Mouse (Mus musculus): ENCODE results near the gene Olfr1040. TPM values are rescaled to one million over a fixed set of nuclear protein-coding genes. Genes with fewer than 3 reads are reported as not detected.
"Not testable (repeated sequence)": the region's sequence is repeated elsewhere in the genome, so short reads cannot be mapped to it uniquely, and the experiment has no call there.

The Olfr1040 gene
- polyA plus RNA-seq (2015; fragmentation: Nextera tagmentation; extraction: Ambion mirVana): not detected in 2 replicates

- Histone ChIP-seq H3K27ac (no peak within 1 kb of the TSS), H3K27me3 (no peaks in the 10 kb centered on the region), H3K9me3 (no peaks in the 10 kb centered on the region), H3K4me1 (no peaks in the 10 kb centered on the region), H3K9ac (no peak within 1 kb of the TSS), H3K4me3 (no peak within 1 kb of the TSS), H3K36me3 (no peaks in the 10 kb centered on the region), H3K4me2 (replicated peaks) (no peak within 1 kb of the TSS)
- 74% methylated on average over 1 of the region's 1 CpGs for WGBS
- ATAC-seq (ENCODE audit: low FRiP score, low read depth): no peak
These were observed at the start of gene Olfr1040 for GRCm38 (mm10) chr2:86146632-86147031. Olfr1040 (minus strand) TSS chr2:86146732.

- Histone ChIP-seq H3K4me1 (no peaks in the 10 kb centered on the region), H3K36me3 (no peaks in the 10 kb centered on the region), H3K9me3 (no peaks in the 10 kb centered on the region), H3K27me3 (no peaks in the 10 kb centered on the region), H3K27ac (no peak overlapping the region), H3K4me3 (no peak overlapping the region), H3K9ac (no peak overlapping the region), H3K4me2 (replicated peaks) (no peak overlapping the region)
- WGBS: 47% methylated on average over 1 of the region's 1 CpGs
- no peak for ATAC-seq (ENCODE audit: low FRiP score, low read depth)
These were observed 49.3 kb upstream of the Olfr1040 start for GRCm38 (mm10) chr2:86195863-86196262.

- Histone ChIP-seq H3K27me3 (no peaks in the 10 kb centered on the region), H3K9me3 (no peaks in the 10 kb centered on the region), H3K4me3 (no peak within 1 kb of the TSS), H3K4me1 (no peaks in the 10 kb centered on the region), H3K36me3 (no peaks in the 10 kb centered on the region), H3K9ac (no peak within 1 kb of the TSS), H3K27ac (no peak within 1 kb of the TSS), H3K4me2 (replicated peaks) (no peak within 1 kb of the TSS)
- no peak for ATAC-seq (ENCODE audit: low FRiP score, low read depth)
These were observed 39.1 kb upstream of the Olfr1040 start, which contains the start of gene Olfr52 for GRCm38 (mm10) chr2:86185583-86185982. Olfr52 (minus strand) TSS chr2:86185683.

GRCm38 (mm10) chr2:86179950-86180349 is 33.4 kb upstream of the Olfr1040 start:
- Histone ChIP-seq H3K4me2 (replicated peaks) (no peak overlapping the region), H3K27me3 (no peaks in the 10 kb centered on the region), H3K36me3 (no peaks in the 10 kb centered on the region), H3K4me1 (no peaks in the 10 kb centered on the region), H3K27ac (no peak overlapping the region), H3K4me3 (no peak overlapping the region), H3K9me3 (no peaks in the 10 kb centered on the region), H3K9ac (no peak overlapping the region)
- WGBS: 66% methylated on average over 3 of the region's 3 CpGs
- ATAC-seq (ENCODE audit: low FRiP score, low read depth): no peak

- ATAC-seq (ENCODE audit: low FRiP score, low read depth): no peak
- H3K27ac ChIP-seq: no peak within 1 kb of the TSS
- no peaks in the 10 kb centered on the region for H3K27me3 ChIP-seq
- H3K4me1 ChIP-seq: no peaks in the 10 kb centered on the region
- no peak within 1 kb of the TSS for H3K9ac ChIP-seq
- no peaks in the 10 kb centered on the region for H3K36me3 ChIP-seq
- H3K4me3 ChIP-seq: no peak within 1 kb of the TSS
- H3K4me2 ChIP-seq (replicated peaks): no peak within 1 kb of the TSS
- no peaks in the 10 kb centered on the region for H3K9me3 ChIP-seq
These were observed 31.2 kb upstream of the Olfr1040 start, which contains the start of gene Olfr1044 for GRCm38 (mm10) chr2:86177720-86178119. Olfr1044 (minus strand) TSS chr2:86177820.

- H3K27me3 ChIP-seq; ATAC-seq (ENCODE audit: low FRiP score, low read depth); H3K27ac ChIP-seq; H3K36me3 ChIP-seq; H3K9ac ChIP-seq; H3K9me3 ChIP-seq; H3K4me1 ChIP-seq; H3K4me2 ChIP-seq (replicated peaks); H3K4me3 ChIP-seq: not testable (repeated sequence)
- 89% methylated on average over 7 of the region's 7 CpGs for whole genome bisulfite sequencing
These were observed 28.9 kb upstream of the Olfr1040 start for GRCm38 (mm10) chr2:86175422-86175821.

- WGBS: 95% methylated on average over 2 of the region's 2 CpGs
- no peaks in the 10 kb centered on the region for H3K9me3 ChIP-seq
- no peak within 1 kb of the TSS for H3K4me3 ChIP-seq
- ATAC-seq (ENCODE audit: low FRiP score, low read depth): no peak
- no peaks in the 10 kb centered on the region for H3K36me3 ChIP-seq
- no peak within 1 kb of the TSS for H3K9ac ChIP-seq
- no peaks in the 10 kb centered on the region for H3K4me1 ChIP-seq
- no peak within 1 kb of the TSS for H3K27ac ChIP-seq
- no peaks in the 10 kb centered on the region for H3K27me3 ChIP-seq
- H3K4me2 ChIP-seq (replicated peaks): no peak within 1 kb of the TSS
These were observed 20.9 kb upstream of the Olfr1040 start, which contains the start of gene Olfr1043 for GRCm38 (mm10) chr2:86167422-86167821. Olfr1043 (minus strand) TSS chr2:86167522.

GRCm38 (mm10) chr2:86161738-86162137 is 15.2 kb upstream of the Olfr1040 start, which contains the start of gene Olfr1042:
Olfr1042 (minus strand) TSS chr2:86161838.
- no peaks in the 10 kb centered on the region for H3K9me3 ChIP-seq
- no peaks in the 10 kb centered on the region for H3K4me1 ChIP-seq
- H3K27me3 ChIP-seq: no peaks in the 10 kb centered on the region
- no peak within 1 kb of the TSS for H3K9ac ChIP-seq
- no peak within 1 kb of the TSS for H3K4me2 ChIP-seq (replicated peaks)
- H3K27ac ChIP-seq: no peak within 1 kb of the TSS
- H3K4me3 ChIP-seq: no peak within 1 kb of the TSS
- ATAC-seq (ENCODE audit: low FRiP score, low read depth): no peak
- WGBS: 82% methylated on average over 2 of the region's 2 CpGs
- no peaks in the 10 kb centered on the region for H3K36me3 ChIP-seq

GRCm38 (mm10) chr2:86135828-86136227 is 10.7 kb downstream of the Olfr1040 start, which contains the start of gene Olfr1039:
Olfr1039 (minus strand) TSS chr2:86135928.
- Histone ChIP-seq H3K4me2 (replicated peaks) (no peak within 1 kb of the TSS), H3K9ac (no peak within 1 kb of the TSS), H3K9me3 (no peaks in the 10 kb centered on the region), H3K4me3 (no peak within 1 kb of the TSS), H3K4me1 (no peaks in the 10 kb centered on the region), H3K27me3 (no peaks in the 10 kb centered on the region), H3K36me3 (no peaks in the 10 kb centered on the region), H3K27ac (no peak within 1 kb of the TSS)
- 100% methylated on average over 1 of the region's 1 CpGs for whole genome bisulfite sequencing
- ATAC-seq (ENCODE audit: low FRiP score, low read depth): no peak

Other genes with a start within 250 kb of the Olfr1040 start
- not detected in 2 replicates for gene Olfr1024, start 241.7 kb downstream of the Olfr1040 start, polyA plus RNA-seq (2015; fragmentation: Nextera tagmentation; extraction: Ambion mirVana)
- gene Olfr1025-ps1, start 231.5 kb downstream of the Olfr1040 start, polyA plus RNA-seq (2015; fragmentation: Nextera tagmentation; extraction: Ambion mirVana): not detected in 2 replicates
- gene Olfr1026, start 225.2 kb downstream of the Olfr1040 start, polyA plus RNA-seq (2015; fragmentation: Nextera tagmentation; extraction: Ambion mirVana): not detected in 2 replicates
- gene Olfr1028, start 196.3 kb downstream of the Olfr1040 start, polyA plus RNA-seq (2015; fragmentation: Nextera tagmentation; extraction: Ambion mirVana): not detected in 2 replicates
- gene Olfr1029, start 172.8 kb downstream of the Olfr1040 start, polyA plus RNA-seq (2015; fragmentation: Nextera tagmentation; extraction: Ambion mirVana): not detected in 2 replicates
- not detected in 2 replicates for gene Olfr1030, start 167.5 kb downstream of the Olfr1040 start, polyA plus RNA-seq (2015; fragmentation: Nextera tagmentation; extraction: Ambion mirVana)
- not detected in 2 replicates for gene Olfr1031, start 156.4 kb downstream of the Olfr1040 start, polyA plus RNA-seq (2015; fragmentation: Nextera tagmentation; extraction: Ambion mirVana)
- gene Olfr1032, start 141.2 kb downstream of the Olfr1040 start, polyA plus RNA-seq (2015; fragmentation: Nextera tagmentation; extraction: Ambion mirVana): not detected in 2 replicates
- gene Olfr1033, start 126.1 kb downstream of the Olfr1040 start, polyA plus RNA-seq (2015; fragmentation: Nextera tagmentation; extraction: Ambion mirVana): 0.33 and 0.90 TPM in 2 replicates
- not detected in 2 replicates for gene Olfr1034, start 100.9 kb downstream of the Olfr1040 start, polyA plus RNA-seq (2015; fragmentation: Nextera tagmentation; extraction: Ambion mirVana)
- not detected in 2 replicates for gene Olfr1036, start 72.7 kb downstream of the Olfr1040 start, polyA plus RNA-seq (2015; fragmentation: Nextera tagmentation; extraction: Ambion mirVana)
- gene Olfr1037, start 59.3 kb downstream of the Olfr1040 start, polyA plus RNA-seq (2015; fragmentation: Nextera tagmentation; extraction: Ambion mirVana): not detected in 2 replicates
- not detected in 2 replicates for gene Olfr1039, start 10.8 kb downstream of the Olfr1040 start, polyA plus RNA-seq (2015; fragmentation: Nextera tagmentation; extraction: Ambion mirVana)
- gene Olfr1042, start 15.1 kb upstream of the Olfr1040 start, polyA plus RNA-seq (2015; fragmentation: Nextera tagmentation; extraction: Ambion mirVana): not detected in 2 replicates
- gene Olfr1043, start 20.8 kb upstream of the Olfr1040 start, polyA plus RNA-seq (2015; fragmentation: Nextera tagmentation; extraction: Ambion mirVana): not detected in 2 replicates
- not detected in 2 replicates for gene Olfr1044, start 31.1 kb upstream of the Olfr1040 start, polyA plus RNA-seq (2015; fragmentation: Nextera tagmentation; extraction: Ambion mirVana)
- gene Olfr52, start 39.0 kb upstream of the Olfr1040 start, polyA plus RNA-seq (2015; fragmentation: Nextera tagmentation; extraction: Ambion mirVana): not detected in 2 replicates
- not detected in 2 replicates for gene Olfr1045, start 56.3 kb upstream of the Olfr1040 start, polyA plus RNA-seq (2015; fragmentation: Nextera tagmentation; extraction: Ambion mirVana)
- not detected in 2 replicates for gene Olfr1046, start 72.6 kb upstream of the Olfr1040 start, polyA plus RNA-seq (2015; fragmentation: Nextera tagmentation; extraction: Ambion mirVana)
- gene Olfr1047, start 84.7 kb upstream of the Olfr1040 start, polyA plus RNA-seq (2015; fragmentation: Nextera tagmentation; extraction: Ambion mirVana): not detected in 2 replicates
- gene Olfr1048, start 93.6 kb upstream of the Olfr1040 start, polyA plus RNA-seq (2015; fragmentation: Nextera tagmentation; extraction: Ambion mirVana): not detected in 2 replicates
- not detected in 2 replicates for gene Olfr1049, start 111.6 kb upstream of the Olfr1040 start, polyA plus RNA-seq (2015; fragmentation: Nextera tagmentation; extraction: Ambion mirVana)
- not detected in 2 replicates for gene Olfr1051, start 132.4 kb upstream of the Olfr1040 start, polyA plus RNA-seq (2015; fragmentation: Nextera tagmentation; extraction: Ambion mirVana)
- not detected in 2 replicates for gene Olfr1052, start 145.7 kb upstream of the Olfr1040 start, polyA plus RNA-seq (2015; fragmentation: Nextera tagmentation; extraction: Ambion mirVana)
- gene Olfr1053, start 168.6 kb upstream of the Olfr1040 start, polyA plus RNA-seq (2015; fragmentation: Nextera tagmentation; extraction: Ambion mirVana): not detected in 2 replicates
- gene Olfr1054, start 188.7 kb upstream of the Olfr1040 start, polyA plus RNA-seq (2015; fragmentation: Nextera tagmentation; extraction: Ambion mirVana): not detected in 2 replicates
- not detected in 2 replicates for gene Olfr1055, start 203.6 kb upstream of the Olfr1040 start, polyA plus RNA-seq (2015; fragmentation: Nextera tagmentation; extraction: Ambion mirVana)
- not detected in 2 replicates for gene Olfr1056, start 215.7 kb upstream of the Olfr1040 start, polyA plus RNA-seq (2015; fragmentation: Nextera tagmentation; extraction: Ambion mirVana)
- gene Olfr1057, start 231.7 kb upstream of the Olfr1040 start, polyA plus RNA-seq (2015; fragmentation: Nextera tagmentation; extraction: Ambion mirVana): not detected in 2 replicates
- not detected in 2 replicates for gene Olfr1058, start 241.8 kb upstream of the Olfr1040 start, polyA plus RNA-seq (2015; fragmentation: Nextera tagmentation; extraction: Ambion mirVana)

All from limb, embryonic 13.5 days (tissue).